Mouse (Mus musculus) heart, embryonic 14.5 days (tissue): Measurements from ENCODE around the gene Gnai2. TPM values are rescaled to one million over a fixed set of nuclear protein-coding genes. Genes with fewer than 3 reads are reported as not detected.

ENCODE experiments used
- ATAC-seq: fragments of 200-750 bp; cut with Nextera tagmentation; 2 replicates; pipeline ENCODE4 v1.8.0; 2017; ENCODE audit warnings: low read depth, moderate TSS enrichment; ENCODE audit not compliant: insufficient number of reproducible peaks, insufficient read depth, low FRiP score
- H3K27ac ChIP-seq, 2 experiments: fragments of 200-500 bp in 1 of 2; fragments of 300-500 bp in 1 of 2; sonication (generic) in 1 of 2; replicated peaks in 1 of 2; 2 replicates each; pipeline ENCODE4 v1.5.1; 2012 to 2014; ENCODE audit warnings: low read depth in 2 of 2, low read length in 2 of 2, control low read depth in 1 of 2, mild to moderate bottlenecking in 1 of 2, mixed read lengths in 1 of 2; ENCODE audit not compliant: control insufficient read depth in 1 of 2, insufficient read depth in 1 of 2
- H3K27me3 ChIP-seq: fragments of 300-500 bp; sonication (generic); 2 replicates; pipeline ENCODE4 v1.6.1; 2014; ENCODE audit warnings: mild to moderate bottlenecking, low read length, control low read depth; ENCODE audit not compliant: control insufficient read depth, insufficient read depth
- H3K36me3 ChIP-seq: fragments of 300-500 bp; sonication (generic); 2 replicates; pipeline ENCODE4 v1.6.1; 2014; ENCODE audit warnings: mild to moderate bottlenecking, control low read depth, low read length, mixed read lengths; ENCODE audit not compliant: control insufficient read depth, insufficient read depth
- H3K4me1 ChIP-seq, 2 experiments: fragments of 200-500 bp in 1 of 2; fragments of 300-500 bp in 1 of 2; sonication (generic) in 1 of 2; 2 replicates each; pipeline ENCODE4 v1.6.1; 2012 to 2014; ENCODE audit warnings: low read length in 2 of 2, control low read depth in 1 of 2, mixed read lengths in 1 of 2; ENCODE audit not compliant: control insufficient read depth in 2 of 2, insufficient read depth in 2 of 2
- H3K4me2 ChIP-seq: fragments of 300-500 bp; sonication (generic); 2 replicates; pipeline ENCODE4 v1.6.1; 2014; ENCODE audit warnings: mild to moderate bottlenecking, low read length
- H3K4me3 ChIP-seq, 2 experiments: fragments of 200-500 bp in 1 of 2; fragments of 300-500 bp in 1 of 2; sonication (generic) in 1 of 2; 2 replicates each; pipeline ENCODE4 v1.5.1; 2012 to 2014; ENCODE audit warnings: low read length in 2 of 2, mild to moderate bottlenecking in 2 of 2, control low read depth in 1 of 2, low read depth in 1 of 2, moderate library complexity in 1 of 2; ENCODE audit not compliant: control insufficient read depth in 1 of 2, insufficient read depth in 1 of 2
- H3K9ac ChIP-seq: fragments of 300-500 bp; sonication (generic); 2 replicates; pipeline ENCODE4 v1.6.1; 2014; ENCODE audit warnings: mild to moderate bottlenecking, low read length
- H3K9me3 ChIP-seq: fragments of 300-500 bp; sonication (generic); 2 replicates; pipeline ENCODE4 v1.6.1; 2016; ENCODE audit warnings: low read length, control low read depth; ENCODE audit not compliant: control insufficient read depth
- WGBS: fragments of 180-500 bp; shearing (Covaris S2); extraction: QIAGEN DNeasy Blood & Tissue Kit; methylation state at CpG from one replicate; pipeline ENCODE4 v1.1.7; 2014; 5-methylcytosine and 5-hydroxymethylcytosine counted together
- polyA plus RNA-seq: library from polyadenylated mRNA; unstranded; fragments of >200 nt; fragmentation: Nextera tagmentation; extraction: Ambion mirVana; gene quantifications from 2 replicates; pipeline ENCODE4 v1.2.1, GENCODE M21; 2014

The Gnai2 gene
- polyA plus RNA-seq, 1 experiment from 2014 or later = 410 TPM

GRCm38 (mm10) chr9:107625351-107626128 lies 9.6 kb downstream of the Gnai2 start:
- H3K27me3 ChIP-seq = no peaks in the 10 kb centered on the region
- WGBS = 88% methylated on average over 12 of the region's 12 CpGs
- peaks cover 64% of the 10 kb centered on the region for H3K36me3 ChIP-seq
- no peak overlapping the region; the same call in 1 of the 2 replicates for H3K4me2 ChIP-seq
- no peak overlapping the region for H3K4me3 ChIP-seq
- peak overlapping the region; percentile 42; the same call in 1 of the 2 replicates for H3K9ac ChIP-seq
- H3K4me1 ChIP-seq = peaks cover 55 to 73% of the 10 kb centered on the region in 2 experiments
- H3K9me3 ChIP-seq = no peaks in the 10 kb centered on the region
- H3K27ac ChIP-seq = peak overlapping the region in 1 of 2 experiments; percentile 56; a peak in 2 of 4 replicates
- ATAC-seq = no peak

GRCm38 (mm10) chr9:107624951-107625350 lies 10.2 kb downstream of the Gnai2 start:
- Histone ChIP-seq H3K4me3 (no peak overlapping the region), H3K27ac (peak overlapping the region; percentile 22 to 56; a peak in 3 of 4 replicates), H3K9ac (peak overlapping the region; percentile 42; the same call in 1 of the 2 replicates), H3K4me2 (no peak overlapping the region), H3K27me3 (no peaks in the 10 kb centered on the region), H3K9me3 (no peaks in the 10 kb centered on the region), H3K4me1 (peaks cover 55 to 73% of the 10 kb centered on the region in 2 experiments), H3K36me3 (peaks cover 70% of the 10 kb centered on the region)
- ATAC-seq = no peak
- 88% methylated on average over 3 of the region's 3 CpGs for WGBS

GRCm38 (mm10) chr9:107624539-107624938 lies 10.6 kb downstream of the Gnai2 start:
- 70% methylated on average over 5 of the region's 5 CpGs for WGBS
- Histone ChIP-seq H3K9ac (peak overlapping the region; percentile 42; the same call in 1 of the 2 replicates), H3K9me3 (no peaks in the 10 kb centered on the region), H3K4me2 (no peak overlapping the region), H3K27me3 (no peaks in the 10 kb centered on the region), H3K27ac (peak overlapping the region; percentile 42 to 56), H3K4me3 (no peak overlapping the region), H3K36me3 (peaks cover 70% of the 10 kb centered on the region), H3K4me1 (peaks cover 56 to 73% of the 10 kb centered on the region in 2 experiments)
- ATAC-seq = no peak

DNA sequence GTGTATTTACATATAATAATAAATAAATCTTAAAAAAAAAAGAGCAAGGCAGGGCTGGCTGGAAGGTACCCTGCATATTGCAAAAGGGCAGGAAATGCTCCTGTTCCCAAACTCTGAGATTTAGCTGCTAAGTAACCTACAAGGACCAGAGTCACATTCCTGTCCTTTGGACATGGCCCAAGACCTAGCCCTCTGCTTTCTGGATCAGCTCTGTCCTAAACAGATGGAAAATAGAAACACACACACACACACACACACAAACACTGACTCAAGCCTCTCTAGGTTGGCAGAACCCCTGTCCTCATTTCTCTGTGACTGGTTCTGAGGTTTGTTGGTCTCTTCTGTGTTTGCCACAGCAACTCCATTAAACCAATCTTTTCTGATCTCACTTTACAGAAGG lies 14.2 kb downstream of the Gnai2 start:
- ATAC-seq = no peak
- Histone ChIP-seq H3K4me1 (peaks cover 39 to 58% of the 10 kb centered on the region in 2 experiments), H3K27ac (peak overlapping the region; percentile 26 to 94; a peak in 3 of 4 replicates), H3K4me3 (no peak overlapping the region), H3K27me3 (no peaks in the 10 kb centered on the region), H3K36me3 (peaks cover 85% of the 10 kb centered on the region), H3K4me2 (no peak overlapping the region), H3K9ac (0 out of 2 replicates have a peak overlapping the region, but pooled peaks have one; percentile 12), H3K9me3 (no peaks in the 10 kb centered on the region)

DNA sequence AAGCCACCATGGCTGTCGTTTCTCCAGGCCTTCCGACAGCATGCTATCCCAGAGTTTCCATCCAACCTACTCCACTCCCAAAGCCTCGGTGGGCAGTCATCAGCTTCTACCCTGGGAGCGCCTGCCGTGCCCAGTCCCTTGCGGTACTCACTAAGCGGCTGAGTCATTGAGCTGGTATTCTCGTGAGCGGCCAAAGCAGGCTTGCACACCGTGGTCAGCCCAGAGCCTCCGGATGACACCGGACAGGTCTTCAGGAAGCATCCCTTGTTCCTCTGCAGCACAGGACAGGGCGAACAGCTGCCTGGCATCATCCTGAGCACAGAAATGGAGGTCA lies 15.7 kb downstream of the Gnai2 start:
- Histone ChIP-seq H3K27ac (peak overlapping the region; percentile 94 to 97), H3K9ac (peak overlapping the region; percentile 53), H3K4me2 (peak overlapping the region; percentile 47), H3K27me3 (no peaks in the 10 kb centered on the region), H3K36me3 (peaks cover 87% of the 10 kb centered on the region), H3K4me1 (peaks cover 36 to 61% of the 10 kb centered on the region in 2 experiments), H3K9me3 (no peaks in the 10 kb centered on the region), H3K4me3 (no peak overlapping the region)
- WGBS = 15% methylated on average over 13 of the region's 13 CpGs
- ATAC-seq = no peak

DNA sequence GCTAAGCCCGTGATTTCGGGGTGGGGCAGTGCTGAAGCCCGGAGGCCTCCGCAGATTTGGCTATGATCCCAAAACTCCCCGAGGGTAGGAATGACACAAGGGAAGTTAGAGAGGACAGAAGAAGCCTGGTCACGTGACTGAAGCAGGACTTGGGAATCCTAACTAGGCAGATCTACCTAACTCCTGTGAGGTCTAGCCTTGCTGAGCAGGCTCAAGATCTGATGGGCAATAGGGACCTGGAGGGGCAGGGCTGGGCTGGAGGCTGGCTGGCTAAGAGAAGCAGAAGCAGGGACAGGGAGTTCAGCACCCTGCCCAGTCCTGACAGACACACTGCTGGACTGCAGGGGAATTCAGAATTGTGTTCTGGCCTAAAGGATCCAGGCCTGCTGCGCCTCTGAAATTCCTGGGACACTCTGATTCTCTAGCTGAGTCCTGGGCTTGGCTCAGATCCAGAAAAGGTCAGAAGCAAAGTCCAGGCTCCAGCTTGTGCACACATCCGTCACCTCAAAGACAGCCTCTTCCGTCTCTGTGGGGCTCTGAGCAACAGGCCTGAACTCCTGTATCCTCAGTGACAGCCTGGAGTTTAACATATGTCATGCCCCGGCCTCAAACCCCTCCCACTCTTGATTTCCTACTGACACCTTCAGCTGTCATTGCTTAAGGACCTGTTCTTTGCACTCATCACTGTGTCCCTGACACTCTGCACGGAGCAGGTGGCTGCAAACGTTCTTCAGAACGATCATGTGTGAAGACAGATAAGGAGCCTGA lies 16.2 kb downstream of the Gnai2 start:
- H3K4me1 ChIP-seq = peaks cover 33 to 56% of the 10 kb centered on the region in 2 experiments
- H3K4me3 ChIP-seq = no peak overlapping the region
- peak overlapping the region; percentile 4 for H3K4me2 ChIP-seq
- H3K27ac ChIP-seq = peak overlapping the region; percentile 94 to 97
- 5% methylated on average over 13 of the region's 13 CpGs for WGBS
- H3K27me3 ChIP-seq = no peaks in the 10 kb centered on the region
- H3K36me3 ChIP-seq = peaks cover 87% of the 10 kb centered on the region
- peak; percentile 82 for ATAC-seq
- peak overlapping the region; percentile 56 for H3K9ac ChIP-seq
- no peaks in the 10 kb centered on the region for H3K9me3 ChIP-seq

DNA sequence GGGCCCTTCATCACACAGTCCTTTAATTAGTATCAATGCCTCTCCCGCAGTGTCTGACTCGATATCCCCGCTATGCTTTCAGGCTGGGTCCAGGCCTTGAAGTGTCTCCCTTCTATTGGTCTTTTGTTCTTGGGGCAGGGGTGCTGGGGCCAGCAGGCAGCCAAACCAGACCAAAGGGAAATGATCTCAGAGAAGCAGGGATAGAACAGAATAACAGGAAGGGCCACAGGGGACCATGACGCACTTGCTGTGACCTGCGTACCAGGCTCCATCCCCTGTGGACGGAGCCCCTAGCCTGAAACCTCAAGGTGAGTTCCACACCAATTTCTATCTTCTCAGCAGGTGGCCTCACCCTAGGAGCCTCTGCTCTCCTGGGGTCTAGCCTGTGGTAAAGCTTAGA lies 17.1 kb downstream of the Gnai2 start:
- Histone ChIP-seq H3K36me3 (peaks cover 82% of the 10 kb centered on the region), H3K4me2 (peak overlapping the region; percentile 4), H3K4me1 (peaks cover 31 to 51% of the 10 kb centered on the region in 2 experiments), H3K27me3 (no peaks in the 10 kb centered on the region), H3K9me3 (no peaks in the 10 kb centered on the region), H3K4me3 (no peak overlapping the region), H3K9ac (peak overlapping the region; percentile 56), H3K27ac (peak overlapping the region; percentile 94 to 97)
- WGBS = 62% methylated on average over 6 of the region's 6 CpGs
- ATAC-seq = no peak
